Mouse (Mus musculus): ENCODE data around the gene Gna11.
A peak's percentile ranks its signal among the peaks of the same experiment; 100 is the strongest.

Gene Gna11

DNA sequence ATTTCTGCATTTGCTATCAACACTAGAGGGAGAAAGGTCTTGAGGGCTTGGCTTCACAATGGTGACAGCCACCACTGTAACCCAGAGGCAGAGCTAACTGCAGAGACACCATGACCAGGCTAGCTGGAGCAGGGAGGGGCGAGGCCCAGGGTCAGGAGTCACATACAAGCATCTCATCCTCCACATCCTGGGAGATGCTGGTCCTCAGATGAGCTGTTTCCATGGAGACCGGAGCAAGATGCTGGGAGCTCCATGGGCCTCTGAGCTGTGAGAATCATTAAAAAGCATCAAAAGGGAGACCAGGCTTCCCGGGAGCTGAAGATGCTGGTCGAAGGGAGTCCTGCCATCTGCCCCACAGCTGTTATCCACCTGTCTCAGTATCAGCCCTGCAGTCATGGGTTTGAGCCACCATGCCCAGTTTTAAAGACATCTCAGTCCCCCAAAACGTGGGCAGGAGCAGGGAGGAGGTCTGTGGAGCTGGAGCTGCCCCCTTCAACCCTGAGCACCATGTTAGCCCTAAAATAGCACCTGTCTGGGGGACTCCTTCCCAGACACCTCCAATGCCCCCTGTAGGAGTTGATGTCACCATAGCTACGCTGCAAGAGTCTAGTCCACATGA is 60.4 kb downstream of the Gna11 start:
- DNase-seq, result no peak

DNA sequence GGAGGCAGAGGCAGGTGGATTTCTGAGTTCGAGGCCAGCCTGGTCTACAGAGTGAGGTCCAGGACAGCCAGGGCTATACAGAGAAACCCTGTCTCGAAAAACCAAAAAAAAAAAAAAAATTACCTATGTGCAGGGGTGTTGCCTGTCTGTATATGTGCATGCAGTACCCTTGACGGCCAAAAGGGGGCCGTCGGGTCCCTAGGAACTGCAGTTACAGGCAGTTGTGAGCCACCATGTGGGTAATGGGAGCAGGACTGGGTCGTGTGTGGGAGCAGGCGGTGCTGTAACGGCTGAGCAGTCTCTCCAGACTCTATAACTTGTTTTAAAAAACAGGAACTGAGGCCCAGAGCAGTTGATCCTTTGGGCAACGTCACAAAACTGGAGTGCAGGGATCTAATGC is 61.0 kb downstream of the Gna11 start:
- no peak for DNase-seq

GRCm38 (mm10) chr10:81482533-81482889 is 62.5 kb downstream of the Gna11 start, which contains the start of gene Celf5:
Celf5 (minus strand) TSS chr10:81482709.
- peak; percentile 76 for DNase-seq

DNA sequence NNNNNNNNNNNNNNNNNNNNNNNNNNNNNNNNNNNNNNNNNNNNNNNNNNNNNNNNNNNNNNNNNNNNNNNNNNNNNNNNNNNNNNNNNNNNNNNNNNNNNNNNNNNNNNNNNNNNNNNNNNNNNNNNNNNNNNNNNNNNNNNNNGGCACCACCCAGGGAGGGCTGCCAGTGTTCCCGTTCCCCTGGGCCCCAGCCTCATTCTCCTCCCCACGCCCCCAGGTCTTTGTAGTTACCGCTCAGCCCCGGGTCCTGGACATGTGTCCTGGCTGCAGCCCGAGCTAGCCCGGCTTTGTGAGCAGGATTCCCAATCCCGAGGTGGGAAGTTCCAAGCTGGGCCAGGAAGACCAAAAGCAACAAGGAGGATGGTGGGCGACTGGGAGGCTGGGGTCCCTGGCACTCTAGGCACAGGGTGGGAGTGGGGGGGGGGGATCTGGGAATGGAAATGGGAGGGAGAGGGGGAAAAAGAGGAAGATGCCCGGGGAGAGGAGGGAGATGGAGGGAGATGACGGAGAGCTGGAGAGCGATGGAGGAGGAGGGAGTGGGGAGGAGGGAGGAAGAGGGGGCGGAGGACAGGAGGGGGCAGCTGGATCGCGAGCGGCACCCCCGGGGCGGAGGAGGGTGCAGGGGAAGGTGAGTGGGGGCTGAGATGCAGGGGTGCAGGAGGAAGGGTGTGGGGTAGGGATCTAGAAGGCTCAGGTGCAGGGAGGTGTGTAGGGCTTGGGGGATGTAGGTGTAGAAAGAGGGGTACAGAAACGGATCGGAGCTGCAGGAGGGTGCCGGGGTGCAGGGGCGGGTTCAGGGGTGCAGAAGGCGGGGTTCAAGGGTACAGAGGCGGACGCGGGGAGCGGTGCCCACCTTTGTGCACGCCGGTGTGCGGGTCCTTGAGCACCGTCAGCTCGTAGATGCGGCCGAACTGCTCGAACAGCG is 63.1 kb downstream of the Gna11 start:
- peak; percentile 63 for DNase-seq

All from cerebellum, adult 9-11 months (tissue).